Mouse (Mus musculus) left cerebral cortex, postnatal 25 days (tissue): ENCODE measurements at regions not wholly inside any gene's neighbourhood (a gene's known extent, or its start where the extent isn't known, plus 50 kb on each side); places are given as distances from the start of the nearest gene placed in this dataset.
A peak's percentile ranks its signal among the peaks of the same experiment; 100 is the strongest.

Source experiments
- DNase-seq, 2 experiments: peaks; one replicate each; pipeline ENCODE4 v3.0.0; 2022; ENCODE audit warnings: low spot score in 2 of 2, mixed read lengths in 1 of 2
- intact Hi-C: fragments of 180-260 bp; cut with DNase I; formaldehyde crosslinking; loops from one replicate; pipeline ENCODE4 v1.15.1; 2025

DNA sequence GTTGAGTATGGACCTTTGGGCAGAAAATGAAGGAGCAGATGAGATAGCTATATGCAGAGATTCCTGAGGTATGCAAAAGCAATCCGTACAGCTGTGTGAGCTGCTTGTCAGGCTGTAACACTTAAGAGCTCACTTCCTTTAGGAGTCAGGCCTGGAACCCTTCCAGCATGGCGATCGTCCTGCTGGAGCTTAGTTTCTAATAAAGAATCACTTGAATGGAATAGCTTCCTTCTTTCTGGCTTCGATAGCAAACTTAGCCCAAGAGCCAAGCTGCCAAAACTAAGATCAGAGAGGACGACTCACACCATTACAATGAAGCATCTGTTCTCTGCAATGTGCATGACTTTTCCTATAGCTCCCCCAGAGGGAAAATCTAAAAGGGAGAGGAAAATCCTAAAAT is 253.4 kb upstream of the Amot start:
- peak in 1 of 2 experiments; percentile 42 for DNase-seq
- intact Hi-C loops, result no loop called here

DNA sequence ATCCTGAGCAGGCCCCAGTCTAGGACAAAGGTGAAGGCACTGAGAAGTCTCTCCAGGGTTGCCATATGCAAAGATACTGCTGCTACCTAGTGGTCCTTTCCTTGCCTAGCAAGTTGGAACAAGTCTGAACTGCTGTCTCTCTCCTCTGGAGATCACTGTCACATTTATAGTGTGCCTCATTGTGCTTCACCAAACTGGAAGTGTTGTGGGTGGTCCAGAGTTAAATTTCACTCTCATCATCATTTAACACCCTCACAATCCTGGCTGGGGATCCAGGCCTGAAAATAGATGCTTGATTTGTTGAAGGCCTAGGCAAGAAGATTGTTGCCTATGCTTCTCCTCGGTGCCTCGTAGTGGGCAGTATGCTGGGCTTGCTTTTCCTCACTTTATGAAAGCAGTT is 248.4 kb upstream of the Amot start:
- intact Hi-C loops, result no loop called here
- DNase-seq, result peak in 1 of 2 experiments; percentile 61
